Mouse (Mus musculus): ENCODE results near the gene Pou2f1. TPM values are rescaled to one million over a fixed set of nuclear protein-coding genes. Genes with fewer than 3 reads are reported as not detected.

The Pou2f1 gene
- total and polyA plus RNA-seq, 3 experiments = 16.0 to 57.1 (median 17.3) TPM

DNA sequence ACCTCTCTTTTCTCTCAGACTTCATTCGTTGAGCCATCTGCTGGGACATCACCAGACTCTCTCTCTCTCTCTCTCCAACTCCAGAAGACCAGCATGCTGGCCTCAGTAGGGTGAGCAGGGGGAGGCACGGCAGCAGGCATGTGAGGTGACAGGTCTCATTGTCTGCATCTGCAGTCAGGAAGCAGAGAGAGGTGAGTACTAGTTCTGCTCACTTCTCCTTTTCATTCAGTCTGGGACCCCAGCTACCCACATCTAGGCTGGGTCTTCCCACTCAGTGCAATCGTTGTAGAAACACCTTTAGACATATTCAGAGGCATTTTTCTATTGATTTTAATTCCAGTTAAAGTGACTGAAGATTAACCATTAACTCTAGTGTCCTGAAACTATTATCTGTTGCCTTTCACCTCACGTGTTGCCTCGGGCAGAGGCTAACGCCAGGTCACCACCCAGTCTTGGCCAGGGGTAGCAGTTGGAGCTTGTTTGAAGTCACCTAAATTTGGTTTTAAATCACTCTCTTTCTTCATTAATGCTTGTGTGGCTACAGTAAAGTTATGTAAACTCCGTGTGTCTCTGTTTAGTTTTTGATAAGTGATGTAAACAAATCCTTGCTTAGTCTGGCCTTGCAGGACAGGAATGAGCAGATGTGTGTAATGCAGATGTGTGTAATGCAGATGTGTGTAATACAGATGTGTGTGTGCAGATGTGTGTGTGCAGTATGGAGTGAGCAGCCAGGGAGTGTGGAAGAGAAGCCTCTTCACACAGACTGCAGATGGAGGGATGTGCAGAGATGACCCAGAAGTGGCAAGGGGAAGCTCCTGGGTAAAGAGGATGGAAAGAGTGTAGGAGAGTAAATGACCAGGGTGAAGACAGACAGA lies 29.4 kb upstream of the Pou2f1 start:
- no peak for ATAC-seq (ENCODE audit: extremely low read depth, insufficient number of reproducible peaks, low FRiP score, poor library complexity, severe bottlenecking)
- TF ChIP-seq TAL1 (conservative IDR thresholded peaks at IDR 0.05; ENCODE audit: low read depth, low read length) = no peak
- no peak for TF ChIP-seq CTCF (IDR thresholded peaks at IDR 0.05; ENCODE audit: low read depth, low read length)
- no peak for TF ChIP-seq GATA1 (IDR thresholded peaks at IDR 0.05; ENCODE audit: borderline replicate concordance, low read length)
- no peak for TF ChIP-seq GATA2 (IDR thresholded peaks at IDR 0.05; ENCODE audit: borderline replicate concordance, low read depth, low read length)
- TF ChIP-seq POLR2AphosphoS5 (IDR thresholded peaks at IDR 0.05; ENCODE audit: insufficient replicate concordance, low read depth, low read length) = no peak
- DNase-seq (ENCODE audit: low spot score) = no peak
- Histone ChIP-seq H3K27me3 (ENCODE audit: insufficient read depth, low read length) (peaks cover 8% of the 10 kb centered on the region), H3K9me3 (replicated peaks) (no peaks in the 10 kb centered on the region), H3K4me1 (ENCODE audit: insufficient read depth, low read depth, low read length) (no peaks in the 10 kb centered on the region; the same call in 1 of the 2 replicates), H3K36me3 (replicated peaks) (no peaks in the 10 kb centered on the region), H3K4me3 (ENCODE audit: low read depth, low read length) (no peak overlapping the region)

DNA sequence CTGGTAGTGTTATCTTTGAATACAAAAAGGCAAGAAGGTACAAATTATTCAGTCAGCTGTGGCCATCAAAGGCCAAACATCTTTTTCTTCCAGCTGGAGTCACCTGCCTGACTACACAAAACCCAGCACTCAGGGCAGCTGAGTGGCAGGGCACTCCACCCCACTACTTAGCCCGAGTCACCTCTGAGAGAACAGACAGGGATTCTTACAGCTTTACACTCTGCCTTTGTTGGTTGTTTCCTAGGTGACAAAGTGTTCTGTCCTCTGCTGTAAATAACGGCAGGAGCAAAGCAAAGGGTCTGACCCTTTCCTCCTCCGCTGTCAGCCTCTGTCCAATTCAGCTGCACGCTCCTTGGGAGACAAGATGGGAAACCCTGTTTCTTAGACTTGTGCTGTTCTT lies 21.5 kb upstream of the Pou2f1 start:
- Histone ChIP-seq H3K36me3 (replicated peaks) (no peaks in the 10 kb centered on the region), H3K9me3 (replicated peaks) (no peaks in the 10 kb centered on the region), H3K4me3 (ENCODE audit: low read depth, low read length) (no peak overlapping the region), H3K4me1 (ENCODE audit: insufficient read depth, low read depth, low read length) (no peaks in the 10 kb centered on the region), H3K27me3 (ENCODE audit: insufficient read depth, low read length) (no peaks in the 10 kb centered on the region)
- DNase-seq (ENCODE audit: low spot score) (no peak), ATAC-seq (ENCODE audit: extremely low read depth, insufficient number of reproducible peaks, low FRiP score, poor library complexity, severe bottlenecking) (no peak)
- TF ChIP-seq GATA2 (IDR thresholded peaks at IDR 0.05; ENCODE audit: borderline replicate concordance, low read depth, low read length) (no peak), TAL1 (conservative IDR thresholded peaks at IDR 0.05; ENCODE audit: low read depth, low read length) (no peak), GATA1 (IDR thresholded peaks at IDR 0.05; ENCODE audit: borderline replicate concordance, low read length) (no peak), POLR2AphosphoS5 (IDR thresholded peaks at IDR 0.05; ENCODE audit: insufficient replicate concordance, low read depth, low read length) (no peak), CTCF (IDR thresholded peaks at IDR 0.05; ENCODE audit: low read depth, low read length) (no peak)

DNA sequence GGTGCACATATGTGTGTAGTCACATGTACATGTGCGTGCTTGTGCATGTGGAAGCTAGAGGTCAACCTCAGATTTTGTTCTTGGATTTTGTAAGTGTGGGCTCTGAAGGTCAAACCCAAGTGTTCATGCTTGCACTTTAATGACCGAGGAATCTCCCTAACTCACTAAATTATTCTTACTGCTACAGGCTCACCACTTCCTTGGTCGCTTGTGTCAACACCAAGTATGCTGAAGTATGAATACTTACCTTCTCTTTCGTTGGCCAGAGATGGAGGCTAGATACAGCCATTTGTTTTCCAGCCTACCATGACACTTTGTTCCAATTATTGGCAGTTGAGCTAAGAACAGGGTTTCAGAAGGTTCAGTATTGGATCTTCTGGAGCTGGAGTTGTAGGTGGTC lies 14.7 kb upstream of the Pou2f1 start:
- TF ChIP-seq CTCF (IDR thresholded peaks at IDR 0.05; ENCODE audit: low read depth, low read length) (no peak), TAL1 (conservative IDR thresholded peaks at IDR 0.05; ENCODE audit: low read depth, low read length) (no peak), GATA2 (IDR thresholded peaks at IDR 0.05; ENCODE audit: borderline replicate concordance, low read depth, low read length) (no peak), POLR2AphosphoS5 (IDR thresholded peaks at IDR 0.05; ENCODE audit: insufficient replicate concordance, low read depth, low read length) (no peak), GATA1 (IDR thresholded peaks at IDR 0.05; ENCODE audit: borderline replicate concordance, low read length) (no peak)
- H3K27me3 ChIP-seq (ENCODE audit: insufficient read depth, low read length) = no peaks in the 10 kb centered on the region
- ATAC-seq (ENCODE audit: extremely low read depth, insufficient number of reproducible peaks, low FRiP score, poor library complexity, severe bottlenecking) (no peak), DNase-seq (ENCODE audit: low spot score) (no peak)
- H3K4me1 ChIP-seq (ENCODE audit: insufficient read depth, low read depth, low read length) = peaks cover 10% of the 10 kb centered on the region
- no peaks in the 10 kb centered on the region for H3K36me3 ChIP-seq (replicated peaks)
- H3K4me3 ChIP-seq (ENCODE audit: low read depth, low read length) = no peak overlapping the region
- no peaks in the 10 kb centered on the region for H3K9me3 ChIP-seq (replicated peaks)

GRCm38 (mm10) chr1:166016306-166016705 lies 13.8 kb upstream of the Pou2f1 start:
- ATAC-seq (ENCODE audit: extremely low read depth, insufficient number of reproducible peaks, low FRiP score, poor library complexity, severe bottlenecking) = no peak
- Histone ChIP-seq H3K36me3 (replicated peaks) (no peaks in the 10 kb centered on the region), H3K4me1 (ENCODE audit: insufficient read depth, low read depth, low read length) (peaks cover 10% of the 10 kb centered on the region), H3K4me3 (ENCODE audit: low read depth, low read length) (no peak overlapping the region), H3K27me3 (ENCODE audit: insufficient read depth, low read length) (no peaks in the 10 kb centered on the region), H3K9me3 (replicated peaks) (no peaks in the 10 kb centered on the region)
- no peak for DNase-seq (ENCODE audit: low spot score)
- TF ChIP-seq GATA1 (IDR thresholded peaks at IDR 0.05; ENCODE audit: borderline replicate concordance, low read length) (no peak), CTCF (IDR thresholded peaks at IDR 0.05; ENCODE audit: low read depth, low read length) (no peak), TAL1 (conservative IDR thresholded peaks at IDR 0.05; ENCODE audit: low read depth, low read length) (no peak), POLR2AphosphoS5 (IDR thresholded peaks at IDR 0.05; ENCODE audit: insufficient replicate concordance, low read depth, low read length) (no peak), GATA2 (IDR thresholded peaks at IDR 0.05; ENCODE audit: borderline replicate concordance, low read depth, low read length) (no peak)

- H3K27me3 ChIP-seq (ENCODE audit: insufficient read depth, low read length) = no peaks in the 10 kb centered on the region
- H3K4me1 ChIP-seq (ENCODE audit: insufficient read depth, low read depth, low read length) = peaks cover 10% of the 10 kb centered on the region
- no peaks in the 10 kb centered on the region for H3K9me3 ChIP-seq (replicated peaks)
- H3K4me3 ChIP-seq (ENCODE audit: low read depth, low read length) = no peak overlapping the region
- DNase-seq (ENCODE audit: low spot score) = peak; percentile 10
- no peaks in the 10 kb centered on the region for H3K36me3 ChIP-seq (replicated peaks)
- peak; percentile 90 for ATAC-seq (ENCODE audit: extremely low read depth, insufficient number of reproducible peaks, low FRiP score, poor library complexity, severe bottlenecking)
- TF ChIP-seq TAL1 (conservative IDR thresholded peaks at IDR 0.05; ENCODE audit: low read depth, low read length) = peak; percentile 60
- TF ChIP-seq CTCF (IDR thresholded peaks at IDR 0.05; ENCODE audit: low read depth, low read length) = no peak
- no peak for TF ChIP-seq POLR2AphosphoS5 (IDR thresholded peaks at IDR 0.05; ENCODE audit: insufficient replicate concordance, low read depth, low read length)
Measured at GRCm38 (mm10) chr1:166014530-166014929, 12.1 kb upstream of the Pou2f1 start.

DNA sequence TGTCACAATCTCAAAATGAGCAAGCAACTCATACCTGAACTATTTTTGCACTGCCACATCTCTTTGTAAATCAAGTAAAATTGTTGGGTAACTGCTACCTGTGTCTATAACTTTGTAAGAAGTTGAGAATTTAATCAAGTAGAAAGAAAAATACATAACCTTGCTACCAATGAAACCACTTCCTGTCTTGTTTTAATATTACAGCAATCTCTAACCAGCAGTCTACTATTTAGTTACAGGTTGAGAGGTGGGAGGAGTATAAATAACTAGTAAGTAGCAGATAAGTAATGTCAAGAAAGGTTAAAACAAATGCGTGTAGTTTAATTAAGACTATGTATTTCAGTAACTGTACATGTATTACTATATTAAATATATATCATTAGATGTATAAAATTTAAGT lies 7.6 kb upstream of the Pou2f1 start:
- Histone ChIP-seq H3K36me3 (replicated peaks) (no peaks in the 10 kb centered on the region), H3K9me3 (replicated peaks) (no peaks in the 10 kb centered on the region), H3K4me1 (ENCODE audit: insufficient read depth, low read depth, low read length) (peaks cover 10% of the 10 kb centered on the region), H3K4me3 (ENCODE audit: low read depth, low read length) (no peak overlapping the region), H3K27me3 (ENCODE audit: insufficient read depth, low read length) (no peaks in the 10 kb centered on the region)
- TF ChIP-seq GATA2 (IDR thresholded peaks at IDR 0.05; ENCODE audit: borderline replicate concordance, low read depth, low read length) (no peak), CTCF (IDR thresholded peaks at IDR 0.05; ENCODE audit: low read depth, low read length) (no peak), TAL1 (conservative IDR thresholded peaks at IDR 0.05; ENCODE audit: low read depth, low read length) (no peak), GATA1 (IDR thresholded peaks at IDR 0.05; ENCODE audit: borderline replicate concordance, low read length) (no peak), POLR2AphosphoS5 (IDR thresholded peaks at IDR 0.05; ENCODE audit: insufficient replicate concordance, low read depth, low read length) (no peak)
- DNase-seq (ENCODE audit: low spot score) = no peak
- no peak for ATAC-seq (ENCODE audit: extremely low read depth, insufficient number of reproducible peaks, low FRiP score, poor library complexity, severe bottlenecking)
